Mouse (Mus musculus) midbrain, postnatal 0 days (tissue): ENCODE measurements around the gene Adamtsl1. TPM values are rescaled to one million over a fixed set of nuclear protein-coding genes. Genes with fewer than 3 reads are reported as not detected.

Source experiments
- ATAC-seq: fragments of 200-750 bp; cut with Nextera tagmentation; 2 replicates; pipeline ENCODE4 v1.8.0; 2017; ENCODE audit warnings: moderate number of reproducible peaks, mild to moderate bottlenecking, moderate TSS enrichment, moderate library complexity; ENCODE audit not compliant: low FRiP score
- DNase-seq: peaks from one replicate; pipeline ENCODE4 v3.0.0-alpha.2; 2015; ENCODE audit warnings: low spot score
- H3K27ac ChIP-seq: fragments of 300-500 bp; sonication (generic); 2 replicates; pipeline ENCODE4 v1.5.1; 2014; ENCODE audit warnings: low read depth, mild to moderate bottlenecking, low read length, mixed read lengths
- H3K27me3 ChIP-seq: fragments of 300-500 bp; sonication (generic); 2 replicates; pipeline ENCODE4 v1.6.1; 2014; ENCODE audit warnings: low read length, control low read depth, mixed read lengths; ENCODE audit not compliant: insufficient read depth
- H3K36me3 ChIP-seq: fragments of 300-500 bp; sonication (generic); 2 replicates; pipeline ENCODE4 v1.6.1; 2014; ENCODE audit warnings: low read length, control low read depth, mixed read lengths; ENCODE audit not compliant: insufficient read depth
- H3K4me1 ChIP-seq: fragments of 300-500 bp; sonication (generic); 2 replicates; pipeline ENCODE4 v1.6.1; 2014; ENCODE audit warnings: mild to moderate bottlenecking, control low read depth, antibody characterized with exemption, low read length, mixed read lengths; ENCODE audit not compliant: insufficient read depth
- H3K4me2 ChIP-seq: fragments of 300-500 bp; sonication (generic); 2 replicates; pipeline ENCODE4 v1.6.1; 2014; ENCODE audit warnings: low read depth, mild to moderate bottlenecking, low read length, mixed read lengths; ENCODE audit not compliant: poor library complexity, severe bottlenecking
- H3K4me3 ChIP-seq: fragments of 300-500 bp; sonication (generic); 2 replicates; pipeline ENCODE4 v1.5.1; 2014; ENCODE audit warnings: low read depth, mild to moderate bottlenecking, low read length, moderate library complexity
- H3K9ac ChIP-seq: fragments of 300-500 bp; sonication (generic); replicated peaks from 2 replicates; pipeline ENCODE4 v1.6.1; 2014; ENCODE audit warnings: mild to moderate bottlenecking, low read length, moderate library complexity, mixed read lengths; ENCODE audit not compliant: poor library complexity, severe bottlenecking
- H3K9me3 ChIP-seq: fragments of 300-500 bp; sonication (generic); 2 replicates; pipeline ENCODE4 v1.6.1; 2016; ENCODE audit warnings: low read length, control low read depth
- CTCF ChIP-seq: IDR thresholded peaks from 2 replicates; pipeline ENCODE4 v1.5.1; 2016; ENCODE audit warnings: antibody characterized with exemption, mild to moderate bottlenecking
- whole genome bisulfite sequencing: fragments of 180-500 bp; shearing (Covaris S2); extraction: QIAGEN DNeasy Blood & Tissue Kit; methylation state at CpG from one replicate; pipeline ENCODE4 v1.1.7; 2014; 5-methylcytosine and 5-hydroxymethylcytosine counted together
- polyA plus RNA-seq: library from polyadenylated mRNA; unstranded; fragments of >200 nt; fragmentation: Nextera tagmentation; extraction: Ambion mirVana; gene quantifications from 2 replicates; pipeline ENCODE4 v1.2.1, GENCODE M21; 2015
- total RNA-seq: library from RNA; depleted of rRNA; stranded (reverse); fragments of >200 nt; gene quantifications from 2 replicates; pipeline ENCODE4 v1.2.3, GENCODE M21; 2014

Adamtsl1 gene
- total and polyA plus RNA-seq, 2 experiments from 2014 or later: 4.9 to 7.3 TPM

DNA sequence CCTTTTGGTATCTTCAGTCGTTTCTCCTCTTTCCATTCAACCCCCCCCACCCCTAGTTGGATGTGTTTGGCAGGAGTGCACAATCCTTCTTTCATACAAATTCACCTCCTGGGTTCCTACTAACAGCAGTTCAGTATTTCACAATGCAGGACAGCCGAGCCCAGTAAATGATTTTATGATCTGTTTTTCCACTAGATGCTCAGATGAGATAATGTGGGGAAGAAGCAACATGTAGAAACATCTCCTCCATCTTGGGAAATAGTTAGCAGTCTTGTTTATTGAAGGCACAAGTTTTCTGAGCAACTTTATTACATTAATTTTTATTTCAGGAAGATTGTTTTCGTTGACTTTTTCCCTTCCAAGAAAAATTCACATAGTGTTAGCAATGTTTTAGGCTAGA, 40.7 kb downstream of the Adamtsl1 start:
- no peak overlapping the region for H3K9ac ChIP-seq
- H3K9me3 ChIP-seq: no peaks in the 10 kb centered on the region
- no peak for ATAC-seq
- no peaks in the 10 kb centered on the region for H3K4me1 ChIP-seq
- no peaks in the 10 kb centered on the region for H3K36me3 ChIP-seq
- no peak overlapping the region for H3K27ac ChIP-seq
- WGBS: 66% methylated on average over 3 of the region's 3 CpGs
- no peak for TF ChIP-seq CTCF
- H3K4me3 ChIP-seq: no peak overlapping the region
- H3K4me2 ChIP-seq: no peak overlapping the region
- no peaks in the 10 kb centered on the region for H3K27me3 ChIP-seq
- DNase-seq: no peak

DNA sequence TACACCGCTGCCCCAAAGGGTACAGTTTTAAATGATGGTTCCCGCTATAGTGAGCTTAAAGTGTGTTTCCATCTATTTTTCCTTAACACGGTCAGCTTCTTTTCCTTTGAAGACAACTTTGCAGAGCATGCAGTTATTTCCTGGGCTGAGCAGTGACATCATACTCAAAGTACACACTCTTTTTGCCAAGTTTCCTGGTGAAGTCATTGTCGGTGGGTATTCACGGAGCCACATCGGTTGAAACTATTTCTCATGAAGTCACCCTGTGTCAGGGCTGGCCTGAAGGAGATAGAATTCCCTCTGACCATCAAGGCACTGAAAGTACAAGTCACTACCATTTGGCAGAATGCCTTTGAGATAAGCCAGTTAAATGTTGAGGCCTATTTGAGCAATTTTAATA, 45.8 kb downstream of the Adamtsl1 start:
- DNase-seq (no peak), ATAC-seq (no peak)
- H3K4me3 ChIP-seq: no peak overlapping the region
- no peak overlapping the region for H3K4me2 ChIP-seq
- no peaks in the 10 kb centered on the region for H3K9me3 ChIP-seq
- H3K4me1 ChIP-seq: no peaks in the 10 kb centered on the region
- H3K36me3 ChIP-seq: no peaks in the 10 kb centered on the region
- 87% methylated on average over 6 of the region's 6 CpGs for WGBS
- H3K9ac ChIP-seq: no peak overlapping the region
- no peak for TF ChIP-seq CTCF
- H3K27me3 ChIP-seq: no peaks in the 10 kb centered on the region
- no peak overlapping the region for H3K27ac ChIP-seq

DNA sequence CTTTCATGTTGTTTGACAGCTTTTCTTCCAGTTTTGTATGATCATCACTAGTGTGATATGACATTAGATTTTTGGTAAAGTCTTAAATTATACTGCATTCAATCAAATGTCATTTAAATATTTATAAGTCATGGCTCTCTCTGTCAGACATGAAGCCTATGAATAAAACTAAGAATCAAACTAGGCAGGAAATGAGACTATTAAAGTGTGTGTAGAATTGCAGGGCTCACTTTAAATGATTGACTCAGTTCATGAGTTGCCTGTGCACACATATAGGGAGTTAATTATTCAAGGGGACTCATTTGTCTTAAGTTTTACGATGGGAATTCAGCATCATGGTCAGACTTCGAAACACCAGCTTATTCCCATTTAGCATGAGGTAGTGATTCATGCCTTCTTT, 71.5 kb downstream of the Adamtsl1 start:
- ATAC-seq (no peak), DNase-seq (no peak)
- H3K4me1 ChIP-seq: no peaks in the 10 kb centered on the region
- no peaks in the 10 kb centered on the region for H3K9me3 ChIP-seq
- no peaks in the 10 kb centered on the region for H3K36me3 ChIP-seq
- H3K4me3 ChIP-seq: no peak overlapping the region
- no peak overlapping the region for H3K4me2 ChIP-seq
- no peak for TF ChIP-seq CTCF
- H3K9ac ChIP-seq: no peak overlapping the region
- 94% methylated on average over 2 of the region's 2 CpGs for WGBS
- H3K27me3 ChIP-seq: no peaks in the 10 kb centered on the region
- no peak overlapping the region for H3K27ac ChIP-seq

DNA sequence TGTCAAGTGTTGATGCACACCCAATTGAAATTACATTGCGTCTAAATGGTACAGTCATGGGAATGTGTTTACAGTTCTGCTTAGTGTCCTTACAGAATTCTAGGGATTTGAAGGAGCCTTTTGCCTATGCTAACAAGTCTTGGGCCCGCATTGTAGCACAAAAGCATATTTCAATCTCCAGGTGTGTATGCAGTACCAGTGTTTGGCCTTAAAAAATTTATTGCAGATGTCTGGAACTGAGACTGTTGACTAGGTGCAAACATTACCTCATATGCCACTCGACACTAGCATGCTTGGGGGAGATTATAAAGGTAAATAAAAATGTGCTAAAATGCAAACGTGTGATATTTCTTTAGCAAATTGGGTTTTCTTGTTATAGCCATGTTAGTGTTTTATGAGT, 75.0 kb downstream of the Adamtsl1 start:
- Histone ChIP-seq H3K27ac (no peak overlapping the region), H3K27me3 (no peaks in the 10 kb centered on the region), H3K9ac (no peak overlapping the region), H3K4me2 (no peak overlapping the region), H3K36me3 (no peaks in the 10 kb centered on the region), H3K9me3 (no peaks in the 10 kb centered on the region), H3K4me3 (no peak overlapping the region), H3K4me1 (no peaks in the 10 kb centered on the region)
- WGBS: 80% methylated on average over 4 of the region's 4 CpGs
- ATAC-seq (no peak), DNase-seq (no peak)
- no peak for TF ChIP-seq CTCF

DNA sequence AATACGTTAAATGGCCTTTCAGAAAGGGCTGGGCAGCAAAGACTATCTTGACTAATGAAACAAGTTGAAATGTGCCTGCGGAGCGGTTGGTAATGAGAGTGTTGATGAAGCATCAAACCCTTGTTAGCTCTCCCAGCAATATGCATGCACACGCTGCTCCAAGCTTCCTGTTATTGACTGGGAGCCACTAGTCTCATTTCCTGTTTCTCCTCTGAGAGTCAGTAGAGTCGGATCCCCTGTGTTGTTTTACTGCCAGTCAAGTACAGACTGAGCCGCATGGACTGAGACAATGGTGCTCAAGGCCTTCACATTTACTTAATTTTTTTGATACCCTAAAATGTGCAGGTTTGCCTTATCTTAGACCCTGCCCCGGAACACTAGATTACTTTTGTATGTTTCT, 77.1 kb downstream of the Adamtsl1 start:
- Histone ChIP-seq H3K9ac (no peak overlapping the region), H3K36me3 (no peaks in the 10 kb centered on the region), H3K27me3 (no peaks in the 10 kb centered on the region), H3K9me3 (no peaks in the 10 kb centered on the region), H3K4me3 (no peak overlapping the region), H3K4me2 (no peak overlapping the region), H3K27ac (no peak overlapping the region), H3K4me1 (no peaks in the 10 kb centered on the region)
- WGBS: 86% methylated on average over 7 of the region's 7 CpGs
- DNase-seq (no peak), ATAC-seq (no peak)
- TF ChIP-seq CTCF: no peak

DNA sequence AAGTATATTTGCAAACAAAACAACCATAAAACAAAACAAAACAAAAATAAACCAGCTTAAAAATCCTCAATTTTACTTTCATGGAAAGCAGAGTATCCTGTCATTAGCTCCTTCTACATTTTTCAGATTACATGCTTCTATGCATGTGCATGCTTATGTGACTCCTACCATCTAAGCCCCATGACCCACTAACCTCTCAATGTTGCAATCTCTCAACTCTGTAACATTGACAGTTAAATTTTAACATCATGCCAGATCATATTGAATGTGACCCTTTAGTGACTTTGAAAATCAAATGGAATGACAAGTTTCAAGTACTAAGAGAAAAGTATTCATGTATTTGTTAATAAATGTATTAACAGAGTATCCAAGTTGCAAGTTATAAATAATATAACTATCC, 80.2 kb downstream of the Adamtsl1 start:
- Histone ChIP-seq H3K9ac (no peak overlapping the region), H3K9me3 (no peaks in the 10 kb centered on the region), H3K4me3 (no peak overlapping the region), H3K27me3 (no peaks in the 10 kb centered on the region), H3K4me1 (no peaks in the 10 kb centered on the region), H3K36me3 (no peaks in the 10 kb centered on the region), H3K4me2 (no peak overlapping the region), H3K27ac (no peak overlapping the region)
- TF ChIP-seq CTCF: no peak
- ATAC-seq (no peak), DNase-seq (no peak)

DNA sequence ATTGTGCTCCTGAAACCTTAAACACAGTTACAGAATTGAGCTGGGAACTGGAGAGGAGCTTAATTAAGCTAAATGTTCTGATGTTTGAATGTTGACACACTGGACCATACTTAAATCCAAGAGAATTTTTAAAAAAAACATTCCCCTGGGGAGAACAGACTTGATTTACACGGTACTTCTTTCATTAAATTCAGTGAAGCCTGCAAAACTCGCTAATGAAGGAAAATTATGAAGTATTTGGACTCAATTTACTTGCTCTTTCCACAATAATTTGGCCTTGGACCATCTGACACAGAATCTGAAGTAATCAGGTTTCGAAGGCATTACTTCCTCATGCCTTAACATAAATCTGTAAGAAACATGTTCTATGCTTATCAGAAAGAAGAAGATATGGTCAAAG, 99.4 kb downstream of the Adamtsl1 start:
- no peak for TF ChIP-seq CTCF
- Histone ChIP-seq H3K4me1 (no peaks in the 10 kb centered on the region), H3K27me3 (no peaks in the 10 kb centered on the region), H3K9ac (no peak overlapping the region), H3K36me3 (no peaks in the 10 kb centered on the region), H3K4me3 (no peak overlapping the region), H3K27ac (no peak overlapping the region), H3K4me2 (no peak overlapping the region), H3K9me3 (no peaks in the 10 kb centered on the region)
- ATAC-seq: no peak
- DNase-seq: no peak
- WGBS: 84% methylated on average over 3 of the region's 3 CpGs
